Mouse (Mus musculus): ENCODE data around the gene Cdca7l. TPM values are rescaled to one million over a fixed set of nuclear protein-coding genes. Genes with fewer than 3 reads are reported as not detected.
"Not testable (repeated sequence)": the region's sequence is repeated elsewhere in the genome, so short reads cannot be mapped to it uniquely, and the experiment has no call there.

Gene Cdca7l
- total RNA-seq (2014; fragmentation: Nextera tagmentation) (52.3 and 91.9 TPM in 2 replicates), total RNA-seq (2017) (143 and 164 TPM in 2 replicates)

- not testable (repeated sequence) for ATAC-seq (replicated peaks; ENCODE audit: low FRiP score, low TSS enrichment, poor library complexity, severe bottlenecking)
Measured at GRCm38 (mm10) chr12:117803989-117804388, at the start of gene Cdca7l. Cdca7l (plus strand) TSS chr12:117804289.

GRCm38 (mm10) chr12:117756010-117756409 is 48.1 kb upstream of the Cdca7l start:
- peak; percentile 39; the same call in 1 of the 2 replicates for ATAC-seq (replicated peaks; ENCODE audit: low FRiP score, low TSS enrichment, poor library complexity, severe bottlenecking)

- ATAC-seq (replicated peaks; ENCODE audit: low FRiP score, low TSS enrichment, poor library complexity, severe bottlenecking) = no peak
Measured at GRCm38 (mm10) chr12:117760373-117760772, 43.7 kb upstream of the Cdca7l start.

GRCm38 (mm10) chr12:117760846-117761245 is 43.2 kb upstream of the Cdca7l start:
- ATAC-seq (replicated peaks; ENCODE audit: low FRiP score, low TSS enrichment, poor library complexity, severe bottlenecking) = no peak

- no peak for ATAC-seq (replicated peaks; ENCODE audit: low FRiP score, low TSS enrichment, poor library complexity, severe bottlenecking)
Measured at GRCm38 (mm10) chr12:117761698-117762097, 42.4 kb upstream of the Cdca7l start.

- no peak for ATAC-seq (replicated peaks; ENCODE audit: low FRiP score, low TSS enrichment, poor library complexity, severe bottlenecking)
Measured at GRCm38 (mm10) chr12:117763247-117763646, 40.8 kb upstream of the Cdca7l start.

GRCm38 (mm10) chr12:117764839-117765238 is 39.2 kb upstream of the Cdca7l start:
- peak; percentile 96 for ATAC-seq (replicated peaks; ENCODE audit: low FRiP score, low TSS enrichment, poor library complexity, severe bottlenecking)

- no peak for ATAC-seq (replicated peaks; ENCODE audit: low FRiP score, low TSS enrichment, poor library complexity, severe bottlenecking)
Measured at GRCm38 (mm10) chr12:117769113-117769512, 35.0 kb upstream of the Cdca7l start.

- ATAC-seq (replicated peaks; ENCODE audit: low FRiP score, low TSS enrichment, poor library complexity, severe bottlenecking) = no peak
Measured at GRCm38 (mm10) chr12:117770211-117770610, 33.9 kb upstream of the Cdca7l start.

- ATAC-seq (replicated peaks; ENCODE audit: low FRiP score, low TSS enrichment, poor library complexity, severe bottlenecking) = no peak
Measured at GRCm38 (mm10) chr12:117771156-117771555, 32.9 kb upstream of the Cdca7l start.

GRCm38 (mm10) chr12:117772638-117773037 is 31.5 kb upstream of the Cdca7l start:
- peak; percentile 93 for ATAC-seq (replicated peaks; ENCODE audit: low FRiP score, low TSS enrichment, poor library complexity, severe bottlenecking)

- no peak for ATAC-seq (replicated peaks; ENCODE audit: low FRiP score, low TSS enrichment, poor library complexity, severe bottlenecking)
Measured at GRCm38 (mm10) chr12:117776841-117777240, 27.2 kb upstream of the Cdca7l start.

GRCm38 (mm10) chr12:117781360-117781759 is 22.7 kb upstream of the Cdca7l start:
- no peak for ATAC-seq (replicated peaks; ENCODE audit: low FRiP score, low TSS enrichment, poor library complexity, severe bottlenecking)

GRCm38 (mm10) chr12:117783426-117783825 is 20.7 kb upstream of the Cdca7l start:
- ATAC-seq (replicated peaks; ENCODE audit: low FRiP score, low TSS enrichment, poor library complexity, severe bottlenecking) = no peak

- ATAC-seq (replicated peaks; ENCODE audit: low FRiP score, low TSS enrichment, poor library complexity, severe bottlenecking) = no peak
Measured at GRCm38 (mm10) chr12:117786621-117787020, 17.5 kb upstream of the Cdca7l start.

- no peak for ATAC-seq (replicated peaks; ENCODE audit: low FRiP score, low TSS enrichment, poor library complexity, severe bottlenecking)
Measured at GRCm38 (mm10) chr12:117788513-117789011, 15.5 kb upstream of the Cdca7l start.

GRCm38 (mm10) chr12:117789017-117789416 is 15.1 kb upstream of the Cdca7l start:
- no peak for ATAC-seq (replicated peaks; ENCODE audit: low FRiP score, low TSS enrichment, poor library complexity, severe bottlenecking)

GRCm38 (mm10) chr12:117795303-117795702 is 8.8 kb upstream of the Cdca7l start:
- ATAC-seq (replicated peaks; ENCODE audit: low FRiP score, low TSS enrichment, poor library complexity, severe bottlenecking) = no peak

GRCm38 (mm10) chr12:117805576-117805975 is 1.5 kb downstream of the Cdca7l start:
- no peak for ATAC-seq (replicated peaks; ENCODE audit: low FRiP score, low TSS enrichment, poor library complexity, severe bottlenecking)

- no peak for ATAC-seq (replicated peaks; ENCODE audit: low FRiP score, low TSS enrichment, poor library complexity, severe bottlenecking)
Measured at GRCm38 (mm10) chr12:117806007-117806451, 1.9 kb downstream of the Cdca7l start.

GRCm38 (mm10) chr12:117806470-117806869 is 2.4 kb downstream of the Cdca7l start:
- ATAC-seq (replicated peaks; ENCODE audit: low FRiP score, low TSS enrichment, poor library complexity, severe bottlenecking) = no peak

GRCm38 (mm10) chr12:117807637-117808036 is 3.5 kb downstream of the Cdca7l start:
- ATAC-seq (replicated peaks; ENCODE audit: low FRiP score, low TSS enrichment, poor library complexity, severe bottlenecking) = no peak

All from megakaryocyte-erythroid progenitor cell, adult 5-6 weeks (primary cell).